Mouse (Mus musculus) ES-Bruce4 (cell line): Measurements from ENCODE around the gene BC051142.

ENCODE experiments used
- CTCF ChIP-seq: IDR thresholded peaks from one replicate; pipeline ENCODE4 v1.8.1; 2011; ENCODE audit warnings: low read depth, low read length
- EP300 ChIP-seq: IDR thresholded peaks from 2 replicates; pipeline ENCODE4 v1.6.1; 2011; ENCODE audit warnings: low read depth, low read length; ENCODE audit not compliant: insufficient read depth

DNA sequence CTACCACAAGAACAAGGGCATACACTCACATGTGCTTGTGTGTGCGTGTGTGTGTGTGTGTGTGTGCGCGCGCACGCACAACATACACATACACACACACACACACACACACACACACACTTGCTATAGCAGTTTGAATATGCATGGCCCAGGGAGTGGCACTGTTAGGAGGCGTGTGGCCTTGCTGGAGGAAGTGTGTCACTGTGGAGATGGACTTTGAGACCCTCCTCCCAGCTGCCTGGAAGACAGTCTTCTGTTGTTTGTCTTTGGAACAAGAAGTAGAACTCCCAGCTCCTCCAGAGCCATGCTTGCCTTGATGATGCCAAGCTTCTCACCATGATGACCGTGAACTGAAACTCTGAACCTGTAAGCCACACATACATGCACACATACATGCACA, 43.4 kb downstream of the BC051142 start:
- TF ChIP-seq EP300 (no peak), CTCF (no peak)
